In genomic region chr13:61241076-61241947, GRCm38 (mm10) we compare ENCODE assay signal across 9 mouse cellular contexts. TPM values are rescaled to one million over a fixed set of nuclear protein-coding genes. Genes with fewer than 3 reads are reported as not detected.
DNase-seq lines count a peak whose midpoint lies in the region; ATAC-seq lines count a peak whose summit lies in the region.
"Had no signal": no experiment of that assay in that cellular context is flagged by ENCODE, and none has a peak within 500 bp of the region (broad histone marks: within the 10 kb centered on the region; RNA-seq: fewer than 3 reads in every experiment).

No protein-coding gene starts in this region.

- H3K27me3 ChIP-seq in forebrain, embryonic 14.5 days (replicated peaks; ENCODE audit: control insufficient read depth, insufficient read depth, low read length) = no peaks in the 10 kb centered on the region
- H3K27me3 ChIP-seq in forebrain, embryonic 12.5 days = no peaks in the 10 kb centered on the region
- H3K27me3 ChIP-seq in heart, embryonic 10.5 days (ENCODE audit: insufficient read depth, poor library complexity, severe bottlenecking) = no peaks in the 10 kb centered on the region
- no peaks in the 10 kb centered on the region for H3K27me3 ChIP-seq in megakaryocyte, embryonic 14.5 days (replicated peaks)
- H3K27me3 ChIP-seq: liver, embryonic 15.5 days had no signal

- H3K4me3 ChIP-seq in forebrain, embryonic 14.5 days (ENCODE audit: low read depth, low read length) = no peak overlapping the region
- no peak overlapping the region for H3K4me3 ChIP-seq in forebrain, embryonic 12.5 days (replicated peaks)
- no peak overlapping the region for H3K4me3 ChIP-seq in heart, embryonic 10.5 days
- peak overlapping the region; percentile 80 for H3K4me3 ChIP-seq in megakaryocyte, embryonic 14.5 days (replicated peaks)
- H3K4me3 ChIP-seq: liver, embryonic 15.5 days had no signal

- H3K27ac ChIP-seq in forebrain, embryonic 14.5 days (ENCODE audit: low read depth, low read length) = no peak overlapping the region
- no peak overlapping the region for H3K27ac ChIP-seq in forebrain, embryonic 12.5 days
- H3K27ac ChIP-seq in heart, embryonic 10.5 days = no peak overlapping the region
- H3K27ac ChIP-seq: liver, embryonic 15.5 days had no signal

- 63% methylated on average over 13 of the region's 13 CpGs for WGBS in forebrain, embryonic 14.5 days
- 60% methylated on average over 13 of the region's 13 CpGs for WGBS in forebrain, embryonic 12.5 days
- 53% methylated on average over 13 of the region's 13 CpGs for WGBS in heart, embryonic 10.5 days

- no peak overlapping the region for H3K9ac ChIP-seq in forebrain, embryonic 14.5 days (ENCODE audit: low read length)
- H3K9ac ChIP-seq in forebrain, embryonic 12.5 days = no peak overlapping the region
- H3K9ac ChIP-seq: liver, embryonic 15.5 days had no signal

- H3K4me1 ChIP-seq in forebrain, embryonic 14.5 days (ENCODE audit: control insufficient read depth, insufficient read depth, low read length) = no peaks in the 10 kb centered on the region
- no peaks in the 10 kb centered on the region for H3K4me1 ChIP-seq in forebrain, embryonic 12.5 days
- H3K4me1 ChIP-seq in heart, embryonic 10.5 days = no peaks in the 10 kb centered on the region
- H3K4me1 ChIP-seq in megakaryocyte, embryonic 14.5 days = peaks cover 4% of the 10 kb centered on the region
- H3K4me1 ChIP-seq: liver, embryonic 15.5 days had no signal

- peak; percentile 0 for DNase-seq in forebrain, embryonic 14.5 days (ENCODE audit: low spot score)
- peak; percentile 77 for DNase-seq in MN1 (ENCODE audit: low spot score)
- DNase-seq in cerebellum, adult 9-11 months = peak; percentile 2
- DNase-seq in heart, embryonic 10.5 days (ENCODE audit: low spot score) = peak; percentile 76
- DNase-seq in layer of hippocampus, postnatal 25 days (ENCODE audit: extremely low spot score in 1 of 2, low spot score in 1 of 2) = peak; percentile 6 to 41
- peak; percentile 19 to 72 for DNase-seq in spleen, postnatal 4 days (ENCODE audit: low spot score in 2 of 2)

- no peak overlapping the region for H3K4me2 ChIP-seq in forebrain, embryonic 14.5 days (ENCODE audit: low read length)
- H3K4me2 ChIP-seq in forebrain, embryonic 12.5 days = no peak overlapping the region
- H3K4me2 ChIP-seq: liver, embryonic 15.5 days had no signal

- H3K9me3 ChIP-seq in forebrain, embryonic 14.5 days (replicated peaks; ENCODE audit: control insufficient read depth, low read length) = peaks cover 12% of the 10 kb centered on the region
- peaks cover 19% of the 10 kb centered on the region for H3K9me3 ChIP-seq in forebrain, embryonic 12.5 days
- H3K9me3 ChIP-seq in heart, embryonic 10.5 days = no peaks in the 10 kb centered on the region
- no peaks in the 10 kb centered on the region for H3K9me3 ChIP-seq in megakaryocyte, embryonic 14.5 days
- H3K9me3 ChIP-seq: liver, embryonic 15.5 days had no signal

- ATAC-seq in forebrain, embryonic 14.5 days = no peak
- no peak for ATAC-seq in forebrain, embryonic 12.5 days (ENCODE audit: low FRiP score)

- H3K36me3 ChIP-seq in forebrain, embryonic 14.5 days (ENCODE audit: control insufficient read depth, insufficient read depth, low read length) = no peaks in the 10 kb centered on the region
- H3K36me3 ChIP-seq in forebrain, embryonic 12.5 days (replicated peaks) = no peaks in the 10 kb centered on the region
- no peaks in the 10 kb centered on the region for H3K36me3 ChIP-seq in heart, embryonic 10.5 days
- H3K36me3 ChIP-seq in megakaryocyte, embryonic 14.5 days (replicated peaks; ENCODE audit: low read length) = no peaks in the 10 kb centered on the region
- H3K36me3 ChIP-seq: liver, embryonic 15.5 days had no signal

RNA-seq across cellular contexts. Expression of gene Cts8, which starts 13.8 kb away (rescaled TPM):
- not detected in 2 replicates for polyA plus RNA-seq in forebrain, embryonic 14.5 days (2014; fragmentation: Nextera tagmentation; extraction: Ambion mirVana)
- not detected in 2 replicates for polyA plus RNA-seq in forebrain, embryonic 12.5 days (2016; fragmentation: Nextera tagmentation; extraction: Ambion mirVana)
- not detected in 2 replicates for polyA plus RNA-seq in heart, embryonic 10.5 days (2016; fragmentation: Nextera tagmentation; extraction: Ambion mirVana)
- total RNA-seq in layer of hippocampus, postnatal 25 days (2021) = not detected
- polyA plus RNA-seq in megakaryocyte, embryonic 14.5 days (2012; ENCODE audit: insufficient read depth, low replicate concordance) = not detected in 2 replicates
- polyA plus RNA-seq: liver, embryonic 15.5 days had no signal

RNA-seq across cellular contexts. Expression of gene Cts6, which starts 38.1 kb away (rescaled TPM):
- polyA plus RNA-seq in forebrain, embryonic 14.5 days (2014; fragmentation: Nextera tagmentation; extraction: Ambion mirVana) = not detected in 2 replicates
- polyA plus RNA-seq in forebrain, embryonic 12.5 days (2016; fragmentation: Nextera tagmentation; extraction: Ambion mirVana) = not detected in 2 replicates
- polyA plus RNA-seq in heart, embryonic 10.5 days (2016; fragmentation: Nextera tagmentation; extraction: Ambion mirVana) = not detected in 2 replicates
- total RNA-seq in layer of hippocampus, postnatal 25 days (2021) = not detected
- not detected in 2 replicates for polyA plus RNA-seq in megakaryocyte, embryonic 14.5 days (2012; ENCODE audit: insufficient read depth, low replicate concordance)
- polyA plus RNA-seq: liver, embryonic 15.5 days had no signal

RNA-seq across cellular contexts. Expression of gene Gm49398, which starts 47.3 kb away (rescaled TPM):
- polyA plus RNA-seq in forebrain, embryonic 14.5 days (2014; fragmentation: Nextera tagmentation; extraction: Ambion mirVana) = not detected in 2 replicates
- polyA plus RNA-seq in forebrain, embryonic 12.5 days (2016; fragmentation: Nextera tagmentation; extraction: Ambion mirVana) = not detected in 2 replicates
- polyA plus RNA-seq in heart, embryonic 10.5 days (2016; fragmentation: Nextera tagmentation; extraction: Ambion mirVana) = not detected in 2 replicates
- not detected for total RNA-seq in layer of hippocampus, postnatal 25 days (2021)
- not detected in 2 replicates for polyA plus RNA-seq in megakaryocyte, embryonic 14.5 days (2012; ENCODE audit: insufficient read depth, low replicate concordance)
- polyA plus RNA-seq: liver, embryonic 15.5 days had no signal

Comparison
In these comparisons a context has a peak if more than half of its experiments do, and no peak if none do; other contexts are left out.
1. DNase-seq: peak in every context shown above with its lines; median percentile 77 in MN1; 76 in heart, embryonic 10.5 days; 46 in spleen, postnatal 4 days; 24 in layer of hippocampus, postnatal 25 days; 2 in cerebellum, adult 9-11 months; 0 in forebrain, embryonic 14.5 days.